Mouse (Mus musculus) megakaryocyte-erythroid progenitor cell, adult 5-6 weeks (primary cell): Measurements from ENCODE around the gene Herc2. TPM values are rescaled to one million over a fixed set of nuclear protein-coding genes. Genes with fewer than 3 reads are reported as not detected.

Experiments used
- ATAC-seq: replicated peaks from 2 replicates; pipeline ENCODE4 v1.8.0; 2016; ENCODE audit warnings: mild to moderate bottlenecking, inconsistent platforms; ENCODE audit not compliant: severe bottlenecking, poor library complexity, low FRiP score, low TSS enrichment
- total RNA-seq, 2 experiments: library from RNA; stranded (forward) in 1 of 2; stranded (reverse) in 1 of 2; fragments of 200-1000, 215-1000 nt in 1 of 2; fragments of >200 nt in 1 of 2; fragmentation: Nextera tagmentation in 1 of 2; gene quantifications; 2 replicates each; pipeline ENCODE4 v1.2.3; 2014 to 2017

Gene Herc2
- total RNA-seq, 2 experiments from 2014 or later = 51.5 to 59.7 TPM

GRCm38 (mm10) chr7:56055338-56055737 is 5.3 kb downstream of the Herc2 start:
- ATAC-seq = no peak

GRCm38 (mm10) chr7:56064876-56065275 is 14.9 kb downstream of the Herc2 start:
- ATAC-seq = no peak

GRCm38 (mm10) chr7:56066136-56066535 is 16.1 kb downstream of the Herc2 start:
- no peak for ATAC-seq

- ATAC-seq = no peak
Observed at GRCm38 (mm10) chr7:56066634-56067033, 16.6 kb downstream of the Herc2 start.

- no peak for ATAC-seq
Observed at GRCm38 (mm10) chr7:56071724-56072123, 21.7 kb downstream of the Herc2 start.

- ATAC-seq = no peak
Observed at GRCm38 (mm10) chr7:56083034-56083433, 33.0 kb downstream of the Herc2 start.

- no peak for ATAC-seq
Observed at GRCm38 (mm10) chr7:56089097-56089496, 39.1 kb downstream of the Herc2 start.

GRCm38 (mm10) chr7:56091445-56091844 is 41.4 kb downstream of the Herc2 start:
- no peak for ATAC-seq

GRCm38 (mm10) chr7:56102293-56102847 is 52.4 kb downstream of the Herc2 start:
- no peak for ATAC-seq

- no peak for ATAC-seq
Observed at GRCm38 (mm10) chr7:56112999-56113398, 63.0 kb downstream of the Herc2 start.

GRCm38 (mm10) chr7:56114148-56114547 is 64.2 kb downstream of the Herc2 start:
- no peak for ATAC-seq

- no peak for ATAC-seq
Observed at GRCm38 (mm10) chr7:56120968-56121367, 71.0 kb downstream of the Herc2 start.

GRCm38 (mm10) chr7:56121425-56121824 is 71.4 kb downstream of the Herc2 start:
- no peak for ATAC-seq

GRCm38 (mm10) chr7:56128080-56128479 is 78.1 kb downstream of the Herc2 start:
- ATAC-seq = no peak

GRCm38 (mm10) chr7:56129577-56129976 is 79.6 kb downstream of the Herc2 start:
- peak; percentile 79 for ATAC-seq

- ATAC-seq = no peak
Observed at GRCm38 (mm10) chr7:56131548-56131947, 81.6 kb downstream of the Herc2 start.

GRCm38 (mm10) chr7:56138706-56139105 is 88.7 kb downstream of the Herc2 start:
- ATAC-seq = no peak

- ATAC-seq = no peak
Observed at GRCm38 (mm10) chr7:56146424-56146823, 96.4 kb downstream of the Herc2 start.

- peak; percentile 69; the same call in 1 of the 2 replicates for ATAC-seq
Observed at GRCm38 (mm10) chr7:56148925-56149324, 98.9 kb downstream of the Herc2 start.

GRCm38 (mm10) chr7:56151885-56152676 is 102.1 kb downstream of the Herc2 start:
- ATAC-seq = no peak

- ATAC-seq = no peak
Observed at GRCm38 (mm10) chr7:56153161-56153560, 103.2 kb downstream of the Herc2 start.
